Mouse (Mus musculus): ENCODE results near the gene Rbm47. TPM values are rescaled to one million over a fixed set of nuclear protein-coding genes. Genes with fewer than 3 reads are reported as not detected.
A peak's percentile ranks its signal among the peaks of the same experiment; 100 is the strongest.

The Rbm47 gene
- total RNA-seq, 2 experiments from 2014 or later: 0.68 to 5.6 TPM

DNA sequence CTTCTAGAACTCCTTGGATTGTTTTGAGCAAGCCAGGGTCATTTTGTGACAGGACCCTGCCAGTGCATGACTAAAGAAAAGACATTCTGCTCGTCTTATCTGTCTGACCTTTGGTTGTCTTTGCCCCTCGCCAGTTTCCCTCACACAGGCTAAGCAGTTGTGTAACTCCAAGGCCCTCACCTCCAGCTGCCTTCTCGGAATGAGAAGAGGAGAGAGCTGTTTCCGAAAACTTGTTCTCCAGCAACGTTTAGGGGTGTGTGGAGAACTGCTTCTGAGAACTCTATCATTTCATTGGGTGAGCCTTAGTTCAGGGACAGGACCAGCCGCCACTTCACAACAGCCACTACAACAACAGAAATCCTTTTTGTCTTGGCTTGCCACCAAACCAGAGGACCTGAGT lies 77.8 kb downstream of the Rbm47 start:
- ATAC-seq (replicated peaks; ENCODE audit: low FRiP score, poor library complexity, severe bottlenecking): no peak

DNA sequence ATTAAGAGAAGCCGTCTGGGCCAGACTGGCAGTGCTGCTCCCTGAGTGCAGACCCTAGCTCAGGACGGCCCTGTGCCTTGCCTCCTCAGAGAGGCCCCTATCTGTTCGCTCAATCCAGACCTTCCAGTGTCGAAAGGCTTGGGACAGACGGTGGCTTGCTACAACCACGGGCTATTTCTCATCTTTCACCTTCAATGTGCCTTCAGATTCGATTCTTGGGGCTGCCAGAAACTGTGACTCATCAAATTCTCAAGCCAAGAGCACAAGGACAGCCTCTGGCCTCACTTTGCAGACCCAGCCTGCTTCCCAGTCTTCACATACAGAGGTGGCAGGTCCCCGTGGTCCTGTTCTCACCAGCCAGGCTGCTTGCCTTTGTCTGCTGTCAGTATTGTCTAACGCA lies 82.9 kb downstream of the Rbm47 start:
- no peak for ATAC-seq (replicated peaks; ENCODE audit: low FRiP score, poor library complexity, severe bottlenecking)

DNA sequence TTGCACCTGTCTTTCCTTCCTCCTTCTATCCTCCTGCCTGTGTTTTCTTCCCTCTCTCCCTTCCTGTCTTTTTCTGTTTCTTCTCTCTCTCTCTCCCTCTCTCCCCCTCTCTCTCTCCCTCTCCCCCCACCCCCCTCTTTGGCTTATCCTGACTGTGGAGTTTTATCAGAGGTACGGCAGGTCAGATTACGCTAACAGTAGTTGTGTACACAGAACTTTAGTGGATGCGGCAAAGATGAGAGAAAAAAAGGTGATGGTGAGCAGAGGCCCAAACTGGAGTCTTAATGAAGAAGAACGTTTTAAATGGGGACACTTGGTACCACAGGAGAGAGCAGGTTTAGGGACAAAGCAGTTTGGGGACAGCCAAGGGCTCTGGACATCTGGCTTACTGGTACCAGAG lies 83.3 kb downstream of the Rbm47 start:
- ATAC-seq (replicated peaks; ENCODE audit: low FRiP score, poor library complexity, severe bottlenecking): no peak

DNA sequence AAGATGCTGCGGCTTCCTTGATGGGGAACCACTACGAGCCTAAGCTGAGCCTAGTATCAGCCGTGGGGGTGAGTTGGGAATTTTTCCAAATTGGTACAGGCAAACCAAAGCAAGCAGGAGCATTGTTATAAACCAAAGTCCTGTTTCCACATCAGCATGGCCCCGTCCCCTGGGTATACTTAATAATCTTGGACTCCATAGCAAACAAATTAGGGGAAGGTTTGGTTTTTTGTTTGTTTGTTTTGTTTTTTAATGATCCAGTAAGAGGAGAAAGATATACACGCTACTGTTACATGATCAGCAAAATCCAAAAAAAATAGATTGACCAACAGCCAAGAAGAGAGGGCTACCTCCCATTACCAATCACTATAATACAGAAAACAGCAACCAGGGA lies 84.0 kb downstream of the Rbm47 start:
- ATAC-seq (replicated peaks; ENCODE audit: low FRiP score, poor library complexity, severe bottlenecking): no peak

DNA sequence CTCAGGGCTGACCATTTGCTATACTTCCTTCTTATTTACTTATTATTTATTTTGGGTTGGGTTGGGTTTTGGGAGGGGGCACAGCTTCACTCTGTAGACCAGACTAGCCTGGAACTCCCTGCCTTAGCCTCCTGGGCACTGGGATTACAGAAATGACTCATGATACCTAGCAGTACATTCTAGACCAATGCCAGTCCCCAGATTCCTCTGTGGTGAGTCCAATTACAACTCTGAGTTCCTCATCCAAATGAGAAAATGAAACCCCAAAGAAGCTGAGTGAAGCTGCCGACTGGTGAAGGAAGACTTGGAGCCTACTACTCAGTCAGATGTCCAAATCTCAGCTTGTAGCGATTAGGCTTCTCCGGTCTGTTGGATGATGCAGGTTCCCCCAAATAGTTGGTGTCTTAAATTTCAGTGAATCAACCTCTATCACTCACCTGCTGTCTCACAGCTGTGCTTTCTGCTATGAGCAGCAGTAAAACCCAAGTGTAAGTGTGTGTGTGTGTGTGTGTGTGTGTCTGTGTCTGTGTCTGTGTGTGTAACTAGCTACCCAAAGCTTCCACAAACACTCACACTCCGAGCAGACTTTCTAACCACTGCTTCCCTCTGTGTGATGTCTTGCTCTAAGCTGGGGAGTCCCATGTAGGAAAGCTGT lies 84.5 kb downstream of the Rbm47 start:
- no peak for ATAC-seq (replicated peaks; ENCODE audit: low FRiP score, poor library complexity, severe bottlenecking)

DNA sequence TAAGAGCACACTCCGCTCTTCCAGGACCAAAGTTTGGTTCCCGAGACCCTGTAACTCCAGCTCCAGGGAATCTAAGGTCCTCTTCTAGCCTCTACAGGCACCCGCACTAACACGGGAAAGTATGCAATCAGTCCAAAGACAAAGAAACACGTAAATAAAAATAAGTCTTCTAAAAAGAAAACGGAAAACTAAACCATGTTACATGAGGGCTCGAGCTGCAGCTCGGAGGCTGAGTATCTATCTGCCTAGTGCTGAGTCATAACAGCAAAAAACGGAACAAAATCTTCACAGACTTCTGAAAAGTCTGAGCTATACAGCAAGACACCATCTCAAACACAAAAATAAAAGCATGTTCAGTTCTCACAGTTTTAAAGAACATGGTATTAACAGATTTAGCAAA lies 86.0 kb downstream of the Rbm47 start:
- no peak for ATAC-seq (replicated peaks; ENCODE audit: low FRiP score, poor library complexity, severe bottlenecking)

DNA sequence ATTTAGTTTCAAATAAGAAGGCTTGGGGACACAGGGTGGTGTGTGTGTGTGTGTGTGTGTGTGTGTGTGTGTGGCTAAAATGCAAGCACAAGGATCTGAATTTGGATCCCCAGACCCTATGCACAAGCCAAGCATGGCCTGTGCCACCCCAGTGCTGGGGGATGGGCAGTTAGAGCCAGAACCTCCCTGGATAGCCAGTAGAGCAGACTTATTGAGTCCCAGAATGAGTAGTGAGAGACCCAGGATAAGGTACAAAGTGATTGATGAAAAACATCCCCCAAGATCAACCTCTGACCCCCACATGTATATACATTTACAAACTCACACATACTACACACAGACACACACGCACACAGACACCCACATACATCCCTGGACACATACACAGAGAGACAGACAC lies 86.6 kb downstream of the Rbm47 start:
- no peak for ATAC-seq (replicated peaks; ENCODE audit: low FRiP score, poor library complexity, severe bottlenecking)

DNA sequence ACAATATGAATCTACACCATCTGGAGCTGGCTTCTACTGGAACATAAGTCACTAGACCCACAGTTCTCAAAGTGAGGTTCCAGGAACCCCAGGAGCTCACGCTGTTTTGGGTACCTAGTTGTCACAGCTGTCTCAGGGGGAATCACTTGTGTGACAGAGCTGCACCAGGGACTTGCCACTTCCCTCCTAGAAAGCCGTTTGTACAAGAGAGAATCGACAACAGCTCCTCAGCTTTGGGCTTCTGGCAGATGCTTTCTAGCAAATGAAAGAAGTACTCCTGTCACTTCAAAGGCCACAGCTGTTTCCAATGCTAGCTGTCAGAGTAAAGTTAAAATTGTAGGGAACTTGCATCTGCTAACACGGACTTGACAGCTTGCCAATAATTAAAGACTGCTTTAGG lies 87.4 kb downstream of the Rbm47 start:
- ATAC-seq (replicated peaks; ENCODE audit: low FRiP score, poor library complexity, severe bottlenecking): no peak

DNA sequence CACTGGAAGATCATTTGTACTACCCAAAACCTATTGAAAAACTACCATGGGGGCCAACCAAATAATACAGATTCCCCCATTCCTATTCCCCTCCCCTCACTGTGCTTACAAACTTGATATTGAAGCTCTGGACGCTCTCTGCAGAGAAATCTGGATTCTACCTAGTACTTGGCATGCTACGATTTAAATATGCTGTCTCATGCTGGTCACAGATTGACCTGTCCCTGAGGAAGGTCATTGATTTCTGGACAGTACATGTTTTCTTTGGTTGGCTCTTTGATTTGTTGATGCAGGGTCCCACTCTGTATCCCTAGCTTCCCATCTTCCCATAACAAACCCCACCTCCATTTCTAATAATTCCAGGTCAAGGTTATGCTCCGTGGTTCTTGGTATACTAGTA lies 88.4 kb downstream of the Rbm47 start:
- no peak for ATAC-seq (replicated peaks; ENCODE audit: low FRiP score, poor library complexity, severe bottlenecking)

DNA sequence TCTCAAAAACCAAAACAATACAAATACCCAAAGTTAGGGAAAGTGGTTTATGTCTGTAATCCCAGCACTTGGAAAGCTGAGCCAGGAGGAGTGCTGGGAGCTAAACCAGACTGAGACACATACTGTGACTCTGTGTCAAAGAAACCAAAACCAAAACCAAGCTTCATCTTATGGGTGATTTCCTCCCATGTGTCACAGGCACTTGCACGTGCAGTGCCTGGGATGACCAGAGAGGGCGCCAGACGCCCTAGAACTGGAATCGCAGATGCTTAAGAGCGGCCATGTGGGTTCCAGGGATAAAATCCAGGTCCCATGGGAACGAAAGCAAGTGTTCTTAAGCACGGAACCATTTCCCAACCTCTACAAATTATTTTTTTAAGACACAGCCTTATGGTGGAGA lies 89.6 kb downstream of the Rbm47 start:
- 0 out of 2 replicates have a peak, but pooled peaks have one; percentile 49 for ATAC-seq (replicated peaks; ENCODE audit: low FRiP score, poor library complexity, severe bottlenecking)

DNA sequence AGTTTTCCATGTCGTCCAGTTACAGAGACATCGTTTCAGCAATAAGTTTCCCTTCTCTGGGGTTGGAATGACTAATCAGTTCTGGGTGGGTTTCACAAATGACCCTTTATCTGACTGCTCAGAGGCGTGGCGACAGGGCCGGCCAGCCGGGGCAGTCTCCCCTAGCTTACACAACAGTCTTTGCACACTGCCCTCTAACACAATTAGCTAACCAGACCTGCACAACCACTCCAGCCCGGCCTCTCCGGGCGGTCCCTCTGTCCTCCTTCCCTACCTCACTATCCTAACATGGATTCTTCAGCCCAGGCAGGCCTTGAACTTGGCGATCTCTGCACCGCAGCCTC lies 90.7 kb downstream of the Rbm47 start:
- no peak for ATAC-seq (replicated peaks; ENCODE audit: low FRiP score, poor library complexity, severe bottlenecking)

DNA sequence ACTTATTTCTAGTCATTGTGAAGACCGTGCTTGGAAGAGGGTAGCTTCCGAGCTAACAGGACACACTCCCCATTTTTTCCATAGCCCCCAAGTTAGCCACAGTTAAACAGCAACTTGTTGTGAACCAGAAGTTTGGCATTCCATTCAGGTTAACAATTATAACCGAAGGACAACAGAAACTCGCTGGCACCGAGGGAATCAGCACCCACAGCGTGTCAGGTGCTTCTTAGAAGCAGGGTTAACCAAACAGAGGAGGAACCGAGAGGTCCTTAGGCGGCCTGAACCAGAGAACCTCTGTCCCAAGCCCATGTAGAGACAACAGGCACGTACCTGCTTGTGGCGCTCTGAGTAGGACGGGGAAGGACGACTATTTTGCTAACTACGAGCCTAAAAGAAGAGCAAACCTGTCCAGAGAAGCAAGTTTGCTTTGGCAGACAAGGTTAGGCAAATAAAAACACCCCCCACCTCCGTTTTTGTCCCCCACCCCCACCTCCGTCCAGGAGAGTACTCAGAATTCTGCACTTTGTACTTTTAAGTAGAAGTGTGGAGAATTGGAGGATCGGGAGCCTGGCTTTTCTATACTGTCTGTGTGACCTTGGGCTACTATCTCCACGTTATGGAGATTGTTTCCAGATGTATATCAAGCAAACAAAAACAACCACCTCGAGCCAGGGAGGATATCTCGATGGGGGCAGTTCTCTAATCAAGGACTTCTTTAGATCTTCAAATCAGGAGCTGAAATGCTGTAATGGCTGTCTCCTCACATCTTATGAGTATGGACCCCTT lies 91.3 kb downstream of the Rbm47 start:
- ATAC-seq (replicated peaks; ENCODE audit: low FRiP score, poor library complexity, severe bottlenecking): no peak

DNA sequence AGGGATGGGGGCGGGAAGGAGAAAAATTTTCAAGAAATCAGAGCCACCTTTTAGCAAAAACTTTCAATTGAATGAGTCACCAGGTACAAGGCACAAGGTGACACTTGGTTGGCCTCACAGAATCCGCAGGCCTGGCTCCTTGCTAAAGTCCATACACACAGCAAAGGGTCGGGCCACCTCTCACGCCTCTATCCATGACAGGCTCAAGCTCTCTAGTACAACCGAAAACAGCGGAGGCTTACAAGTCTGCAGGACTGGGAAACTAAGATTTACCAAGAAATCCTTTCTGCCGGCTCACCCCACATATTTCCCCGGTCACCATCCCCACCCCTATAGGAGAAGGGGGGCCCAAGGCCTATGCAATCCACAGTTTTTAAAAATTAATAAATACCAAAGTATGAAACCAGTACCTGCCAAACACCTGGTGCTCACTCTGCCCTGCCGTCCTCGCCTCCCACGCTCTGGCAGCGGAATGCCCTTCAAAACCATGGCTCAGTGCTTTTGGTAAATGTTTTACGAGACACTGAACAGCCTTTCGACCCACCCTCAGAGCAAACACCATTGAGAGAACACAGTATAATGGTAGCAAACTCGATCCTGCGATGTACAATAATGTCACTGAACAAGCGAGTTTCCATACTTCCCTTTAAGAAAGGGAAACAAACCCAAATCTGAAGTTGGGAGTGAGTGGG lies 92.2 kb downstream of the Rbm47 start:
- no peak for ATAC-seq (replicated peaks; ENCODE audit: low FRiP score, poor library complexity, severe bottlenecking)

DNA sequence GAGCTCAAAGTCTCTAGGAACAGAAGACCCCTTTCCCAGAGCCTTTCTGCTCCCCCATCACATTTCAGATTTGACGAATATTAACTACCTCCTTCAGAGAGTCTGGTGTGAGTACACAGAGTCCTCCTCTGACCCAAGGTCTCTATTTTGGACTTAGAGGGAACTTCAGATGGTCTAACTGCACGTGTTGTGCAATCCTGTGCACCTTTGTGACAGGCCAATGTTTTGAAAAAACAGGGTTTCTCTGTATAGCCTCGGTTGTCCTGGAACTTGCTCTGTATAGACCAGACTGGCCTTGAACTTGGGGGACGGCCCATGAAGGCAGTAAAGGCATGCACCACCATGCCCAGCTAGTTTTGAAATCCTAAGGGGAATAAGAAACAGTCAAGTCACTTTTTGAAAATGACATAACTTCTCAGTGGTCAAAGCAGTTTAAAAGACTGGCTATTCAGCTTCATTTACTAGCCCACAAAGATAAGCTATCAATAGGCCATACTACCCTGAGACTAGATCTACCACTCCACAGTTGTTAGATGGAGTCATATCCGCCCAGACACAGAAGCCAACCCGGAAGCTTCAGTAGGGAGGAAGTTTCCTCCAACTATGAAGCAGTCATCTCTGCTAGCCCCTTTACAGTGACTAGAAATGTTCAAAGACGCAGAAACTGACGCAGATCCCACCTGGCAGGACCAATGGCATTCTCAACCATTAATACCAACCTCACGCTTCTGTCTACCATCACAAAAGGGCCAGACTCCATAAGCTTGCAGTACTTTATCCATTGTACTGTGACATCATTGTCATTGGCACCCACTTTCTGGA lies 93.3 kb downstream of the Rbm47 start:
- ATAC-seq (replicated peaks; ENCODE audit: low FRiP score, poor library complexity, severe bottlenecking): no peak

DNA sequence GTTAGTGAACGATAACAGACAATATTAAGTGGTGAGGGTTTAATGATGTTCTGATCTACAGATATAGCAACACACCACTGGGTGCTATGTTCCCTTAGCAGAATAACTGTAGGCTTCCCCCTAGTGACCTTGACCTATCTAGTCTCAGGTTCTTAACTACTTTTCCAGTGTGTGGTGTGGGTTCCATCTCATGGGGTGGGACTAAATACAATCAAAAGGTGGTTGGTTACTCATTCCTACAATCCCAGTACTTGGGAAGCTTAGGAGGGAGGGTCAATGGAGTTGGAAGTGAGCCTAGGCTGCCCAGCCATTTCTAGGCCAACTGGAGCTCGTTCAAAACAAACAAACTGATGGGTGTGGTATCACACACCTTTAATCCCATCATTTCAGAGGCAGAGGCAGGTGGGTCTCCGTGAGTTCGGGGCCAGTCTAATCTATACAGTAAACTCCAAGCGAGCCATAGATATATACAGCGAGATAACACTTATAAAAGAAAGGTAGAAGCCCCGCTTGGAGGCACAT lies 94.4 kb downstream of the Rbm47 start:
- no peak for ATAC-seq (replicated peaks; ENCODE audit: low FRiP score, poor library complexity, severe bottlenecking)

DNA sequence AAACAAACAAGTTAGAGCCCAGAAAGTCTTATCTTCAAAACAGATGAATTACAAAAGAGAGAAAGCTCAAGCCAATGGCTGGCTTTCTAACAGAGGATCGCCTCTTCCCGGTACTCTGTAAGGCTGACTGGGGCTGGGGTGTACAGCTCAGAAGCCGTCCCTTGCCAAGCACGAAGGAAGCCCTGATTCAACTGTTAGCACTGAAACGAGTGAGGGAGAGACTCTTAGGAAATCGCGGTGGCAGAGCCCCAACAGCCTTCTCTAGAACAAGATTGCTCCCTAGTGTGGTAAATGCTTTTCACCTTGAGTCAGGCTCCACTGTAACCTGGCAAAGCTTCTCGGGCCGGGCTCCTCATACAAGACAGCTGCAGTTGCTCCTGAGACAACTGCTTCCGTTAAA lies 95.5 kb downstream of the Rbm47 start:
- no peak for ATAC-seq (replicated peaks; ENCODE audit: low FRiP score, poor library complexity, severe bottlenecking)

DNA sequence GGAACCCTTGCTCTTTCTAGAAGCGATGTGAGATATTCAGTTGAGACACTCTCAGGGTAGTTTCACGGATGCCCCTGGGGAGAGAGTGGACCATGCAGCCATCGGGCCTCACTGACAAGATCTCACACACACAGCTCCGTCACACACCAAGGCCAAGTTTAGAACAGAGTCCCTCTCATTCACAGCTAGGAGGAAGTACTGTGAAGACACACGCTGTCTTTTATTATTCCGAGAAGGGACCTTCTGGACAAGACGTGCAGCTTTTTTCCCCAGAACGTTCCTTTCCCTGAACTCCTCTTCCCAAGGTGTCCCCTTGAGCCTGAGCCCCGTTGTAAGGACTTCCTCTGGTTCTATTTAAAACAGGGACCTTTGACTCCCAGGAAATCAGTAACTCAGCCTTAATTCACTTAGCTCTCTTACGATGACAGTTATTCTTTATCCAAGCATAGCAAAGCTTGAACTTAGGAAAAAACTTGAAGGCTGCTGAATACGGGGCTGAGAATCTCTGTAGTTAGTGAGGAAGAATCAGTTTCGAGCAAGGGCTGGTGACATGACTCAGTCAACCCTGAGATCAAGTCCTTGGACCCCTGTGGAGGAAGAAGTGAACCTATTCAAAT lies 96.1 kb downstream of the Rbm47 start:
- ATAC-seq (replicated peaks; ENCODE audit: low FRiP score, poor library complexity, severe bottlenecking): no peak

DNA sequence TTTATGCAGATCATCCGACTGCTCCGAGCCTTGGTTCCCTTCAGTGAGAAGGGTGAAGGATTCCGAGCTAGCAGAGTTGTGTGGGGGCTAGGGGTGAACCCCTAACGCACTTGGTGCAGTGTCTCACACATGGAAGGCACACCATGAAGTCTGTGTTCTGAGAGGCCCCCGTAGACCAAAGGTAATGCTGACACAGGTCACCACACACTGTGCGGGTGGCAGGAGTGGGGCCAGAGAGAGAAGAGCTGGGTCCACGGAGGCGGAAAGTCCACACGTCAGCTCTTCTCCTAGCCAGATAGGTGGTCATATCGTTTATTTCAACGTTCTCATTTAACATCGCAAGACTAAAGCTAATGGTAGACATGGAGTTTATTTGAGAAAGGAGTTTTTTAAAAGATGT lies 97.0 kb downstream of the Rbm47 start:
- no peak for ATAC-seq (replicated peaks; ENCODE audit: low FRiP score, poor library complexity, severe bottlenecking)

DNA sequence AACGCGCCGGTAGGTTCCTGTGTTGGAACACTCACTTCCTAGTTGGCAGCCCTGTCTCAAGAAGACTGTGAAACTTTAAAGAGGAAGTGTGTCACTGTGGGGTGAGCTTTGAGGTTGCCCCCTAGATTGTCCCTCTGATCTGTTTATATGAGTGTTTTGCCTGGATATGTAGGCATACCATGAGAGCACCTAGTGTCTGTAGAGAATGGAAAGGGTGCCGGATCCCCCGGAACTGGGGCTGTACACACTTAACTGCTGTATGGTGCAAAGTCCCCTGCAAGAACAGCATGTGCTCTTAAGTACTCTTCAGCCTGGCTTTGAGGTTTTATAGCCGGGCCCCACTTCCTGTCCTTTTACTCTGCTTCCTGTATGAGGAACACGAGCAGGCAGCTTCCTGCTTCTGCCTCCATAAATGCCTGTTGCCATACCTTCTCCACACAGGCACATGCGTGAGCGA lies 97.9 kb downstream of the Rbm47 start:
- no peak for ATAC-seq (replicated peaks; ENCODE audit: low FRiP score, poor library complexity, severe bottlenecking)

DNA sequence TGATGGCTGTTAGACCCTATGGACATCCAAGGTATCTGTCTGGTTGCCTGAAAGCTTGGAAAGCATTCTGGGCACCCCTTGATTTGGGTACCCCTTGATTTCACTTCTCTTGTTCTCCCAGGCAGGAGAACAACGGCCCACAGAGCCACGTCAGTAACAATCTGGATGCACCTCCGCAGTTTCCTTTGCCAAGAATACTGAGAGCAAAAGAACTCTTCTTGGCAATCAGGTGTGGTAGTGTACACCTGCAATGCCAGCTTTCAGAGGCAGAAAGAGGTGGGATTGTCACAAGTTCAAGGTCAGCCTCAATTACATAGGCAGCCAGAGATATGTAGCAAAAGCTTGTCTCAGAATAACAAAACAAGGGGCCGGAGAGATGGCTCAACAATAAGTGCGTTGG lies 98.7 kb downstream of the Rbm47 start:
- ATAC-seq (replicated peaks; ENCODE audit: low FRiP score, poor library complexity, severe bottlenecking): no peak
